In genomic region chr4:95462476-95462875, GRCm38 (mm10) we compare ENCODE assay signal across 17 mouse cellular contexts.
DNase-seq lines count a peak whose midpoint lies in the region.
"Had no signal": no experiment of that assay in that cellular context is flagged by ENCODE, and none has a peak within 500 bp of the region (broad histone marks: within the 10 kb centered on the region; RNA-seq: fewer than 3 reads in every experiment).

No protein-coding gene starts in this region.

- no peaks in the 10 kb centered on the region for H3K4me1 ChIP-seq in heart, embryonic 10.5 days
- H3K4me1 ChIP-seq: hindbrain, embryonic 13.5 days had no signal

- no peak overlapping the region for H3K27ac ChIP-seq in heart, embryonic 10.5 days
- H3K27ac ChIP-seq: embryonic facial prominence, embryonic 13.5 days; forebrain, embryonic 13.5 days; hindbrain, embryonic 13.5 days; hindbrain, postnatal 0 days had no signal

- no peak overlapping the region for H3K4me3 ChIP-seq in heart, embryonic 10.5 days
- H3K4me3 ChIP-seq: embryonic facial prominence, embryonic 13.5 days; forebrain, embryonic 13.5 days; heart, embryonic 12.5 days; hindbrain, embryonic 13.5 days had no signal

- no peaks in the 10 kb centered on the region for H3K9me3 ChIP-seq in heart, embryonic 10.5 days
- H3K9me3 ChIP-seq: embryonic facial prominence, embryonic 13.5 days; forebrain, embryonic 13.5 days; heart, embryonic 12.5 days; hindbrain, embryonic 13.5 days had no signal

- DNase-seq in heart, adult 8-10 months (ENCODE audit: low spot score) = peak; percentile 31
- DNase-seq in heart, embryonic 10.5 days (ENCODE audit: low spot score) = no peak
- DNase-seq in lung, postnatal 10 days = peak; percentile 15
- DNase-seq in lung, postnatal 14 days = no peak
- DNase-seq in 3T3-L1 (ENCODE audit: low read depth, low spot score) (peak; percentile 64), NIH3T3 (ENCODE audit: low read depth) (peak; percentile 81)
- no peak for DNase-seq in cerebellum, adult 18-20 months
- DNase-seq in cerebellum, adult 9-11 months = no peak
- DNase-seq: cerebellum, adult 8-10 months; cerebellum, postnatal 25 days; forebrain, postnatal 0 days; kidney, adult 11 months had no signal

- H3K27me3 ChIP-seq in heart, embryonic 10.5 days (ENCODE audit: insufficient read depth, poor library complexity, severe bottlenecking) = no peaks in the 10 kb centered on the region
- H3K27me3 ChIP-seq: embryonic facial prominence, embryonic 13.5 days; forebrain, embryonic 13.5 days; heart, embryonic 12.5 days; hindbrain, embryonic 13.5 days had no signal

- WGBS in heart, embryonic 10.5 days = 77% methylated on average over 3 of the region's 3 CpGs

- no peaks in the 10 kb centered on the region for H3K36me3 ChIP-seq in heart, embryonic 10.5 days
- H3K36me3 ChIP-seq: embryonic facial prominence, embryonic 13.5 days; heart, embryonic 12.5 days; hindbrain, embryonic 13.5 days had no signal

Comparison
In these comparisons a context has a peak if more than half of its experiments do, and no peak if none do; other contexts are left out.
1. DNase-seq: peak in heart, adult 8-10 months (single experiment), lung, postnatal 10 days (single experiment), 3T3-L1 (single experiment) and NIH3T3 (single experiment); none in heart, embryonic 10.5 days (single experiment), lung, postnatal 14 days (single experiment), cerebellum, adult 18-20 months (0 of 2) and cerebellum, adult 9-11 months (single experiment).